Mouse (Mus musculus) CH12.LX (cell line): Measurements from ENCODE around the gene Sptbn4.

ENCODE experiments used
- CTCF ChIP-seq, 2 experiments: IDR thresholded peaks in 1 of 2; conservative IDR thresholded peaks in 1 of 2; 2 replicates each; pipeline ENCODE4 v1.5.1; 2011 to 2012; ENCODE audit warnings: low read depth in 2 of 2, low read length in 2 of 2, improper control_type of control experiment in 1 of 2, inconsistent platforms in 1 of 2, mild to moderate bottlenecking in 1 of 2, moderate library complexity in 1 of 2
- NELFE ChIP-seq: IDR thresholded peaks from 2 replicates; pipeline ENCODE4 v1.6.1; 2011; ENCODE audit warnings: low read depth, low read length, improper control_type of control experiment

DNA sequence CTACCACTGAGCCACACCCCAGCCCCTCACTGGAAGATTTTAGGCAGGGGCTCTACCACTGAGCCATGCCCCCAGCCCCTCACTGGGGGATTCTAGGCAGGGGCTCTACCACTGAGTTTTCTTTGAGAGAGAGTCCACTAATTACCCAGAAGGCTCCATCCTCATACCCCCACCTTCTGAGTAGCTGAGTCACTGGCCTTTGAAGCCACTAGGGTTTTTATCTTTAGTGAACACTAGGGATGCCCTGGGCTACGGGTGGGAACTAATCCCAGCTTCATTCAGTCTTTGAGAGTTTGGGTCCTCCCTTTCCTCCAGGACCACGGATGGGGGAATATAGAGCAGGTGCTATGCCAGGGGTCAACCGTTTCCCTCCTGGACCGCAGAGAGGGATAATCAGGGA is 11.1 kb upstream of the Sptbn4 start:
- TF ChIP-seq CTCF (conservative IDR thresholded peaks at IDR 0.05 in 1 of 2, IDR thresholded peaks at IDR 0.05 in 1 of 2; ENCODE audit: low read depth in 2 of 2, low read length in 2 of 2) (no peak), NELFE (no peak)
